Mouse (Mus musculus) embryonic facial prominence, embryonic 12.5 days (tissue): ENCODE measurements around the gene Tpst2. TPM values are rescaled to one million over a fixed set of nuclear protein-coding genes. Genes with fewer than 3 reads are reported as not detected.
A peak's percentile ranks its signal among the peaks of the same experiment; 100 is the strongest.

Experiments
- ATAC-seq: fragments of 200-750 bp; cut with Nextera tagmentation; 2 replicates; pipeline ENCODE4 v1.8.0; 2017; ENCODE audit not compliant: insufficient number of reproducible peaks, insufficient read depth, low FRiP score, low TSS enrichment
- H3K27ac ChIP-seq: fragments of 300-500 bp; sonication (generic); 2 replicates; pipeline ENCODE4 v1.5.1; 2016; ENCODE audit warnings: mild to moderate bottlenecking
- H3K27me3 ChIP-seq: fragments of 300-500 bp; sonication (generic); 2 replicates; pipeline ENCODE4 v1.6.1; 2016; ENCODE audit warnings: mild to moderate bottlenecking, moderate library complexity
- H3K36me3 ChIP-seq: fragments of 300-500 bp; sonication (generic); 2 replicates; pipeline ENCODE4 v1.6.1; 2016; ENCODE audit warnings: mild to moderate bottlenecking
- H3K4me1 ChIP-seq: fragments of 300-500 bp; sonication (generic); 2 replicates; pipeline ENCODE4 v1.6.1; 2016
- H3K4me2 ChIP-seq: fragments of 300-500 bp; sonication (generic); replicated peaks from 2 replicates; pipeline ENCODE4 v1.6.1; 2016; ENCODE audit warnings: mild to moderate bottlenecking, moderate library complexity
- H3K4me3 ChIP-seq: fragments of 300-500 bp; sonication (generic); 2 replicates; pipeline ENCODE4 v1.5.1; 2016; ENCODE audit warnings: mild to moderate bottlenecking
- H3K9ac ChIP-seq: fragments of 300-500 bp; sonication (generic); 2 replicates; pipeline ENCODE4 v1.6.1; 2016; ENCODE audit warnings: mild to moderate bottlenecking, moderate library complexity
- H3K9me3 ChIP-seq: fragments of 300-500 bp; sonication (generic); 2 replicates; pipeline ENCODE4 v1.6.1; 2016; ENCODE audit warnings: mild to moderate bottlenecking, moderate library complexity
- whole genome bisulfite sequencing: fragments of 180-500 bp; shearing (Covaris S2); methylation state at CpG from one replicate; pipeline ENCODE4 v1.1.7; 2016; 5-methylcytosine and 5-hydroxymethylcytosine counted together
- polyA plus RNA-seq: library from polyadenylated mRNA; unstranded; fragments of >200 nt; fragmentation: Nextera tagmentation; extraction: Ambion mirVana; gene quantifications from 2 replicates; pipeline ENCODE4 v1.2.1, GENCODE M21; 2016

Tpst2 gene
- polyA plus RNA-seq: 33.9 and 36.4 TPM in 2 replicates

- Histone ChIP-seq H3K9me3 (no peaks in the 10 kb centered on the region), H3K27me3 (peaks cover 2% of the 10 kb centered on the region; the same call in 1 of the 2 replicates), H3K4me1 (peaks cover 20% of the 10 kb centered on the region), H3K27ac (peak within 1 kb of the TSS; percentile 54; the same call in 1 of the 2 replicates), H3K9ac (peak within 1 kb of the TSS; percentile 82), H3K36me3 (no peaks in the 10 kb centered on the region), H3K4me2 (peak within 1 kb of the TSS; percentile 84), H3K4me3 (peak within 1 kb of the TSS; percentile 77)
- WGBS: under 1% methylated on average over 61 of the region's 62 CpGs
- ATAC-seq: peak; percentile 92
Measured at GRCm38 (mm10) chr5:112276267-112276873, at the start of gene Tpst2. Tpst2 (plus strand) TSS chr5:112276691.

- Histone ChIP-seq H3K4me1 (peaks cover 11% of the 10 kb centered on the region), H3K9ac (peak overlapping the region; percentile 47), H3K4me2 (peak overlapping the region; percentile 77), H3K27ac (0 out of 2 replicates have a peak overlapping the region, but pooled peaks have one; percentile 36), H3K9me3 (no peaks in the 10 kb centered on the region), H3K4me3 (peak overlapping the region; percentile 43), H3K27me3 (peaks cover 54% of the 10 kb centered on the region), H3K36me3 (no peaks in the 10 kb centered on the region)
- no peak for ATAC-seq
- WGBS: under 1% methylated on average over 30 of the region's 30 CpGs
Measured at GRCm38 (mm10) chr5:112227354-112227753, 49.1 kb upstream of the Tpst2 start.

- Histone ChIP-seq H3K9ac (peak overlapping the region; percentile 47), H3K4me3 (peak overlapping the region; percentile 43), H3K27ac (0 out of 2 replicates have a peak overlapping the region, but pooled peaks have one; percentile 36), H3K4me1 (peaks cover 11% of the 10 kb centered on the region), H3K36me3 (no peaks in the 10 kb centered on the region), H3K27me3 (peaks cover 54% of the 10 kb centered on the region), H3K9me3 (no peaks in the 10 kb centered on the region), H3K4me2 (peak overlapping the region; percentile 77)
- ATAC-seq: 0 out of 2 replicates have a peak, but pooled peaks have one; percentile 37
- 3% methylated on average over 13 of the region's 13 CpGs for WGBS
Measured at GRCm38 (mm10) chr5:112227898-112228239, 48.6 kb upstream of the Tpst2 start.

- WGBS: under 1% methylated on average over 57 of the region's 57 CpGs
- H3K4me2 ChIP-seq: peak overlapping the region; percentile 77
- peaks cover 11% of the 10 kb centered on the region for H3K4me1 ChIP-seq
- 0 out of 2 replicates have a peak, but pooled peaks have one; percentile 31 for ATAC-seq
- H3K36me3 ChIP-seq: no peaks in the 10 kb centered on the region
- 0 out of 2 replicates have a peak overlapping the region, but pooled peaks have one; percentile 30 for H3K27ac ChIP-seq
- peaks cover 54% of the 10 kb centered on the region for H3K27me3 ChIP-seq
- peak overlapping the region; percentile 47 for H3K9ac ChIP-seq
- no peaks in the 10 kb centered on the region for H3K9me3 ChIP-seq
- peak overlapping the region; percentile 43 for H3K4me3 ChIP-seq
Measured at GRCm38 (mm10) chr5:112228240-112229076, 48.0 kb upstream of the Tpst2 start.

GRCm38 (mm10) chr5:112235806-112236205, 40.7 kb upstream of the Tpst2 start:
- no peak overlapping the region for H3K4me2 ChIP-seq
- WGBS: 63% methylated on average over 5 of the region's 5 CpGs
- H3K4me1 ChIP-seq: peaks cover 7% of the 10 kb centered on the region
- no peak overlapping the region for H3K9ac ChIP-seq
- no peaks in the 10 kb centered on the region for H3K36me3 ChIP-seq
- no peaks in the 10 kb centered on the region for H3K9me3 ChIP-seq
- no peak for ATAC-seq
- H3K27me3 ChIP-seq: peaks cover 38% of the 10 kb centered on the region
- no peak overlapping the region for H3K4me3 ChIP-seq
- no peak overlapping the region for H3K27ac ChIP-seq

GRCm38 (mm10) chr5:112236631-112237030, 39.9 kb upstream of the Tpst2 start:
- peaks cover 37% of the 10 kb centered on the region for H3K27me3 ChIP-seq
- no peak overlapping the region for H3K4me3 ChIP-seq
- no peak overlapping the region for H3K9ac ChIP-seq
- H3K27ac ChIP-seq: no peak overlapping the region
- H3K36me3 ChIP-seq: no peaks in the 10 kb centered on the region
- no peaks in the 10 kb centered on the region for H3K9me3 ChIP-seq
- H3K4me1 ChIP-seq: peaks cover 7% of the 10 kb centered on the region
- WGBS: 73% methylated on average over 2 of the region's 2 CpGs
- ATAC-seq: no peak
- no peak overlapping the region for H3K4me2 ChIP-seq

GRCm38 (mm10) chr5:112237439-112237838, 39.1 kb upstream of the Tpst2 start:
- peak overlapping the region; percentile 50; the same call in 1 of the 2 replicates for H3K27ac ChIP-seq
- 2% methylated on average over 16 of the region's 16 CpGs for WGBS
- H3K36me3 ChIP-seq: no peaks in the 10 kb centered on the region
- H3K27me3 ChIP-seq: peaks cover 37% of the 10 kb centered on the region
- H3K9me3 ChIP-seq: no peaks in the 10 kb centered on the region
- no peak overlapping the region for H3K9ac ChIP-seq
- peak; percentile 57 for ATAC-seq
- no peak overlapping the region for H3K4me3 ChIP-seq
- H3K4me1 ChIP-seq: peaks cover 7% of the 10 kb centered on the region
- peak overlapping the region; percentile 21 for H3K4me2 ChIP-seq

- Histone ChIP-seq H3K4me2 (peak overlapping the region; percentile 21), H3K4me1 (peaks cover 7% of the 10 kb centered on the region), H3K27me3 (peaks cover 37% of the 10 kb centered on the region), H3K9me3 (no peaks in the 10 kb centered on the region), H3K4me3 (no peak overlapping the region), H3K27ac (0 out of 2 replicates have a peak overlapping the region, but pooled peaks have one; percentile 50), H3K9ac (no peak overlapping the region), H3K36me3 (no peaks in the 10 kb centered on the region)
- WGBS: 44% methylated on average over 9 of the region's 9 CpGs
- ATAC-seq: no peak
Measured at GRCm38 (mm10) chr5:112237866-112238570, 38.5 kb upstream of the Tpst2 start.

GRCm38 (mm10) chr5:112238781-112239482, 37.6 kb upstream of the Tpst2 start:
- Histone ChIP-seq H3K4me2 (no peak overlapping the region), H3K27me3 (peaks cover 37% of the 10 kb centered on the region), H3K9me3 (no peaks in the 10 kb centered on the region), H3K9ac (no peak overlapping the region), H3K4me1 (peaks cover 7% of the 10 kb centered on the region), H3K27ac (no peak overlapping the region), H3K36me3 (no peaks in the 10 kb centered on the region), H3K4me3 (no peak overlapping the region)
- no peak for ATAC-seq
- WGBS: 70% methylated on average over 3 of the region's 3 CpGs

GRCm38 (mm10) chr5:112240761-112241160, 35.7 kb upstream of the Tpst2 start:
- H3K9ac ChIP-seq: no peak overlapping the region
- no peak overlapping the region; the same call in 1 of the 2 replicates for H3K4me3 ChIP-seq
- no peak for ATAC-seq
- no peak overlapping the region for H3K27ac ChIP-seq
- 3% methylated on average over 10 of the region's 10 CpGs for WGBS
- peaks cover 12% of the 10 kb centered on the region for H3K4me1 ChIP-seq
- peak overlapping the region; percentile 16; the same call in 1 of the 2 replicates for H3K4me2 ChIP-seq
- H3K36me3 ChIP-seq: no peaks in the 10 kb centered on the region
- peaks cover 37% of the 10 kb centered on the region for H3K27me3 ChIP-seq
- no peaks in the 10 kb centered on the region for H3K9me3 ChIP-seq

- no peak overlapping the region for H3K9ac ChIP-seq
Measured at GRCm38 (mm10) chr5:112241849-112242248, 34.6 kb upstream of the Tpst2 start.

More at GRCm38 (mm10) chr5:112241849-112242248, 34.6 kb upstream of the Tpst2 start:
- Histone ChIP-seq H3K4me2 (no peak overlapping the region), H3K4me3 (no peak overlapping the region), H3K27me3 (peaks cover 30% of the 10 kb centered on the region), H3K4me1 (peaks cover 12% of the 10 kb centered on the region), H3K9me3 (no peaks in the 10 kb centered on the region), H3K27ac (no peak overlapping the region), H3K36me3 (no peaks in the 10 kb centered on the region)
- no peak for ATAC-seq
- 82% methylated on average over 2 of the region's 2 CpGs for WGBS
